ENCODE assay signal across 8 mouse cellular contexts in the genomic region with DNA sequence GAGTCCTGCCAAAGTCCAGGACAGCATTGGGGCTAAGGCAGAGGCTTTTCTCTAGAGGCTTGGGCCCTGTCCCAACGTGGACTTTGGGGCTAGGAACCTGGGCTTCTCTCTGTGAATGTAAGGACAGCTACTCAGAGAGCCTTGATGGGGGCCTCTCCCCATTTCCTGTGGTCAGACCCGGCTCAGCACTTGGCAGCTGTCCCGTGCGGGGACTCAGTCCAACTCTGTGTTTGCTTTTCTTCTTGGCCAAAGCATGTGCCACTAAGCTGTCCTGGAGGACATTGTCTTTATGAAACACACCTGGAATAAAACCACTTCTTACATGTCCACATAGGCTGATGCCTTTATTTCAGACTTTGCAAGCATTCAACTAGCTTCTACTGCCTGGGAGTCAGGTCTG. TPM values are rescaled to one million over a fixed set of nuclear protein-coding genes. Genes with fewer than 3 reads are reported as not detected.
DNase-seq lines count a peak whose midpoint lies in the region; ATAC-seq and TF ChIP-seq lines count a peak whose summit lies in the region.
"Had no signal": no experiment of that assay in that cellular context is flagged by ENCODE, and none has a peak within 500 bp of the region (broad histone marks: within the 10 kb centered on the region; RNA-seq: fewer than 3 reads in every experiment).

No protein-coding gene starts in this region.

- DNase-seq in layer of hippocampus, postnatal 10 days (ENCODE audit: low spot score in 2 of 2) = peak; percentile 54 to 60
- no peak for DNase-seq in layer of hippocampus, adult 18-20 months (ENCODE audit: low spot score in 2 of 2)
- DNase-seq in brain, embryonic 14.5 days (ENCODE audit: low read depth) = peak; percentile 15
- DNase-seq in heart, postnatal 10 days = peak; percentile 72 to 76
- no peak for DNase-seq in thymus, adult 2 months

- H3K9ac ChIP-seq in lung, embryonic 15.5 days = no peak overlapping the region

- TF ChIP-seq POLR2A in brain, embryonic 14.5 days (IDR thresholded peaks at IDR 0.05; ENCODE audit: borderline replicate concordance, extremely low read depth, insufficient read depth, insufficient read length, poor library complexity, severe bottlenecking) = no peak
- no peak for TF ChIP-seq POLR2A in thymus, adult 2 months (IDR thresholded peaks at IDR 0.05; ENCODE audit: control insufficient read depth, extremely low read depth, insufficient read depth, low read length, poor library complexity)

- intact Hi-C loops in heart, postnatal 10 days (cut with DNase I) = no loop called here

- H3K36me3 ChIP-seq in lung, embryonic 15.5 days = no peaks in the 10 kb centered on the region
- no peaks in the 10 kb centered on the region for H3K36me3 ChIP-seq in thymus, adult 2 months (ENCODE audit: control insufficient read depth, insufficient read depth, low read length)

- 2% methylated on average over 4 of the region's 4 CpGs for WGBS in lung, embryonic 15.5 days
- WGBS in thymus, adult 2 months = 14% methylated on average over 4 of the region's 4 CpGs

- no peak overlapping the region for H3K4me3 ChIP-seq in lung, embryonic 15.5 days
- H3K4me3 ChIP-seq in thymus, adult 2 months (ENCODE audit: control insufficient read depth, insufficient read depth, low read length) = no peak overlapping the region
- H3K4me3 ChIP-seq: myocyte had no signal

- peak overlapping the region; percentile 6; the same call in 1 of the 2 replicates for H3K4me2 ChIP-seq in lung, embryonic 15.5 days

- H3K27ac ChIP-seq in lung, embryonic 15.5 days = peak overlapping the region; percentile 79
- no peak overlapping the region for H3K27ac ChIP-seq in thymus, adult 2 months (ENCODE audit: control insufficient read depth, insufficient read depth, low read length)

- H3K27me3 ChIP-seq in lung, embryonic 15.5 days = no peaks in the 10 kb centered on the region
- H3K27me3 ChIP-seq in thymus, adult 2 months (ENCODE audit: control insufficient read depth, insufficient read depth, low read length) = no peaks in the 10 kb centered on the region

- no peak for TF ChIP-seq CTCF in brain, embryonic 14.5 days (IDR thresholded peaks at IDR 0.05; ENCODE audit: borderline replicate concordance, extremely low read depth, insufficient read depth, insufficient read length)
- no peak for TF ChIP-seq CTCF in thymus, adult 2 months (IDR thresholded peaks at IDR 0.05; ENCODE audit: borderline replicate concordance, control insufficient read depth, extremely low read depth, insufficient read depth, low read length, poor library complexity)

- no peaks in the 10 kb centered on the region for H3K9me3 ChIP-seq in lung, embryonic 15.5 days

- ATAC-seq in lung, embryonic 15.5 days (ENCODE audit: borderline replicate concordance, extremely low read depth, low FRiP score, low TSS enrichment) = peak; percentile 74
- ATAC-seq in monocyte, adult 5-6 weeks (replicated peaks; ENCODE audit: insufficient number of reproducible peaks, low FRiP score, low TSS enrichment, poor library complexity, severe bottlenecking) = no peak

- H3K4me1 ChIP-seq in lung, embryonic 15.5 days = peaks cover 45% of the 10 kb centered on the region
- no peaks in the 10 kb centered on the region for H3K4me1 ChIP-seq in thymus, adult 2 months (replicated peaks; ENCODE audit: control insufficient read depth, insufficient read depth, low read length)

RNA-seq across cellular contexts. Expression of a gene that starts 40.1 kb away (rescaled TPM):
- total RNA-seq in layer of hippocampus, postnatal 10 days (2021) = 10 to 100 TPM; 41.9 to 42.6 TPM
- total RNA-seq in layer of hippocampus, adult 18-20 months (2021) = 10 to 100 TPM; 37.6 to 40.6 TPM
- 33.4 and 38.2 TPM in 2 replicates for polyA plus RNA-seq in brain, embryonic 14.5 days (2012; rRNA removed)
- total RNA-seq in heart, postnatal 10 days (2021) = 10 to 100 TPM; 25.8 to 27.1 TPM
- 27.0 and 31.3 TPM in 2 replicates for polyA plus RNA-seq in lung, embryonic 15.5 days (2015; fragmentation: Nextera tagmentation; extraction: Ambion mirVana)
- 7.9 to 18.9 TPM (median 8.6 TPM) in 3 replicates for total RNA-seq in monocyte, adult 5-6 weeks (2017)
- polyA plus RNA-seq in thymus, adult 2 months (2012; rRNA removed) = 55.7 and 58.2 TPM in 2 replicates

RNA-seq across cellular contexts. Expression of a gene that starts 40.6 kb away (rescaled TPM):
- 10 to 100 TPM; 74.7 to 76.8 TPM for total RNA-seq in layer of hippocampus, postnatal 10 days (2021)
- 10 to 100 TPM; 29.9 to 34.3 TPM for total RNA-seq in layer of hippocampus, adult 18-20 months (2021)
- 317 and 398 TPM in 2 replicates for polyA plus RNA-seq in brain, embryonic 14.5 days (2012; rRNA removed)
- total RNA-seq in heart, postnatal 10 days (2021) = 10 to 100 TPM; 43.6 to 60.4 TPM
- 326 and 362 TPM in 2 replicates for polyA plus RNA-seq in lung, embryonic 15.5 days (2015; fragmentation: Nextera tagmentation; extraction: Ambion mirVana)
- 27.7 to 31.5 TPM (median 30.9 TPM) in 3 replicates for total RNA-seq in monocyte, adult 5-6 weeks (2017)
- 49.6 and 54.4 TPM in 2 replicates for polyA plus RNA-seq in thymus, adult 2 months (2012; rRNA removed)

Comparison
In these comparisons a context has a peak if more than half of its experiments do, and no peak if none do; other contexts are left out.
1. DNase-seq: peak in layer of hippocampus, postnatal 10 days (2 of 2), brain, embryonic 14.5 days (single experiment) and heart, postnatal 10 days (2 of 2); none in layer of hippocampus, adult 18-20 months (0 of 2) and thymus, adult 2 months (single experiment).